Mouse (Mus musculus) small intestine, adult 2 months (tissue): ENCODE measurements around the gene Trim61. TPM values are rescaled to one million over a fixed set of nuclear protein-coding genes. Genes with fewer than 3 reads are reported as not detected.

Experiments used
- H3K27ac ChIP-seq: fragments of 200-500 bp; 2 replicates; pipeline ENCODE4 v1.5.1; 2012; ENCODE audit warnings: low read depth, low read length, control low read depth, inconsistent platforms; ENCODE audit not compliant: insufficient read depth
- H3K27me3 ChIP-seq: fragments of 200-500 bp; 2 replicates; pipeline ENCODE4 v1.6.1; 2012; ENCODE audit warnings: mild to moderate bottlenecking, moderate library complexity, low read length, inconsistent platforms; ENCODE audit not compliant: control insufficient read depth, insufficient read depth
- H3K36me3 ChIP-seq: fragments of 200-500 bp; 2 replicates; pipeline ENCODE4 v1.6.1; 2012; ENCODE audit warnings: mild to moderate bottlenecking, low read length, control low read depth, inconsistent platforms; ENCODE audit not compliant: control insufficient read depth, insufficient read depth
- H3K4me1 ChIP-seq: fragments of 200-500 bp; 2 replicates; pipeline ENCODE4 v1.6.1; 2012; ENCODE audit warnings: low read length, inconsistent platforms, mixed read lengths; ENCODE audit not compliant: control insufficient read depth, insufficient read depth, insufficient read length
- H3K4me3 ChIP-seq: fragments of 200-500 bp; 2 replicates; pipeline ENCODE4 v1.5.1; 2012; ENCODE audit warnings: low read depth, mild to moderate bottlenecking, control low read depth, inconsistent platforms, low read length, moderate library complexity
- CTCF ChIP-seq: fragments of 200-500 bp; IDR thresholded peaks from 2 replicates; pipeline ENCODE4 v1.5.1; 2012; ENCODE audit warnings: low read depth, mild to moderate bottlenecking, control low read depth, inconsistent platforms, low read length, moderate library complexity, mixed read lengths; ENCODE audit not compliant: insufficient replicate concordance, insufficient read length; ENCODE audit errors: extremely low read depth
- POLR2A ChIP-seq: fragments of 200-500 bp; IDR thresholded peaks from 2 replicates; pipeline ENCODE4 v1.6.1; 2012; ENCODE audit warnings: low read depth, mild to moderate bottlenecking, control low read depth, inconsistent platforms, low read length, moderate library complexity
- WGBS: fragments of 180-500 bp; shearing (Covaris S2); methylation state at CpG from one replicate; pipeline ENCODE4 v1.1.7; 2018; 5-methylcytosine and 5-hydroxymethylcytosine counted together
- polyA plus RNA-seq: library from polyadenylated mRNA; depleted of rRNA; stranded (reverse); fragments of >200 nt; gene quantifications from 2 replicates; pipeline ENCODE4 v1.2.3, GENCODE M21; 2012; rRNA removed

Gene Trim61
- polyA plus RNA-seq, 1 experiment, result not detected

DNA sequence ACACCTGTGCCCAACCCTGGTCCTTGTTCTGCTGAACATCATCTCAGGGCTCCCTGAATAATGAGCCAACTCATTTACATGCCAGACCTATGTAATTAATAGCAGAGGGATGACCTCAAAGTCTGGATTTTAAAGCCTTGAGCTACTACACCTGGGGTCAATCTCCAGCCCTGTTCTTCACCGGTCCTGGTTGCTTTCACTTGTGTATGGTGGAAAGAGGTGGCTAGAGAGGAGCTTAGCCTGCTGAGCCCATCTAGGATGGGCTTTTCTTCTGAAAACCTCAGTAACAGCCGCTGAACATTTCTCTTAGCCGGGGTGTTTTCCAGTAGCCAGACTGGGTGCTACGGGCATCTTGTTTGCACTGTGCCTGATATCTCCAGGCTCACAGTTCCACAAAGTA lies 30.6 kb downstream of the Trim61 start, which contains the start of gene Trim75:
TSS of gene Trim75 (minus strand) at position 101 of the 400 bp plus-strand sequence.
- Histone ChIP-seq H3K27ac (no peak within 1 kb of the TSS), H3K4me3 (no peak within 1 kb of the TSS), H3K36me3 (no peaks in the 10 kb centered on the region), H3K4me1 (no peaks in the 10 kb centered on the region), H3K27me3 (no peaks in the 10 kb centered on the region)
- no peak for TF ChIP-seq CTCF
- TF ChIP-seq POLR2A, result no peak
- 79% methylated on average over 4 of the region's 4 CpGs for WGBS

DNA sequence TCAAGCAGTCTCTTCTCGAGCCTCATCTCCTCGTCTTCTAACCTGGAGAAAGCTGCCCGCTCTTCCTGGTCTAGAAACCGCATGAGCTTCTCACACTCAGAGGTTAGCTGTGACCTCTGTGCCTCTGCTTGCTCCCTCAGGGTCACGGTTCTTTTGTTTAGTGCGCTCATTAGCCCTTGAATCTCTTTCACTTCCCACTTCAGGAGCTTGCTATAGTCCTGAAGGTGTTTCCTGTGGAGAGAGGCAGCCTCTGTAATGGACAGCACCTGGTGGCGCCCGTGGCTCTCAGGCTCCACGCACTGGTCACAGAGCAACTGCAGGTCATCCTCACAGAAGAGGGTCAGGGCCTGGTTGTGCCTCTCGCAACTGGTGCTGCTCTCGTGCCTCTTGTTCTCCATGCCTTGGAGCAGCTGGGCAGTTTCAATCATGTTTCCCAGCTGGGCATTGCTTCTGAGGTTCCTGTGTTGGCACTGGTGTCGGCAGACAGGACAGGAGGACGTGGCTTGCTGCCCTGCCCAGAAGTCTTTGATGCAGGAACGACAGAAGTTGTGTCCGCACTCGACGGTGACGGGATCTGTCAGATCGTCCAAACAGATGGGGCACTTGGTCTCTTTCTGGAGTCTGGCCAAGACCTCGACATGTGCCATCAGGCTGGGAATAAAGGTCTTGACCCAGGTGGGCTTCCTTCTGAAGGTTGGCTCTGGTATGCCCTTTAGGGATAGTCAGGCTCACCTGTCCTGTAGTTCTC lies 35.0 kb downstream of the Trim61 start:
- no peak for TF ChIP-seq POLR2A
- no peak for TF ChIP-seq CTCF
- H3K4me1 ChIP-seq, result no peaks in the 10 kb centered on the region
- H3K4me3 ChIP-seq, result no peak overlapping the region

More for the DNA sequence above, 35.0 kb downstream of the Trim61 start:
- Histone ChIP-seq H3K27ac (no peak overlapping the region), H3K27me3 (no peaks in the 10 kb centered on the region), H3K36me3 (no peaks in the 10 kb centered on the region)
- WGBS, result 69% methylated on average over 20 of the region's 20 CpGs

Other genes starting within 250 kb of the Trim61 start
- gene Klhl2, start 168.5 kb downstream of the Trim61 start, polyA plus RNA-seq, result 5.3 and 6.0 TPM in 2 replicates
- gene Tmem192, start 71.3 kb downstream of the Trim61 start, polyA plus RNA-seq, result 15.5 and 40.3 TPM in 2 replicates
- gene Trim75, start 30.7 kb downstream of the Trim61 start, polyA plus RNA-seq, result not detected in 2 replicates
- gene Trim60, start 61 bp upstream of the Trim61 start, polyA plus RNA-seq, result not detected in 2 replicates
- not detected in 2 replicates for gene Apela, start 18.8 kb upstream of the Trim61 start, polyA plus RNA-seq
- not detected in 2 replicates for gene Gm10663, start 56.5 kb upstream of the Trim61 start, polyA plus RNA-seq
- 2.9 and 3.6 TPM in 2 replicates for gene BC030870, start 111.0 kb upstream of the Trim61 start, polyA plus RNA-seq